Mouse (Mus musculus): ENCODE measurements around the gene Cd164l2.

Gene Cd164l2

GRCm38 (mm10) chr4:133251214-133251613 lies 39.3 kb downstream of the Cd164l2 start:
- in situ Hi-C loops (cut with MboI; ENCODE audit: low sequenced_read_pairs) = no loop called here

- in situ Hi-C loops (cut with MboI; ENCODE audit: low sequenced_read_pairs) = no loop called here
Measured at GRCm38 (mm10) chr4:133252089-133252488, 40.2 kb downstream of the Cd164l2 start.

- in situ Hi-C loops (cut with MboI; ENCODE audit: low sequenced_read_pairs) = no loop called here
Measured at GRCm38 (mm10) chr4:133253412-133253811, 41.5 kb downstream of the Cd164l2 start.

GRCm38 (mm10) chr4:133255392-133255791 lies 43.5 kb downstream of the Cd164l2 start:
- in situ Hi-C loops (cut with MboI; ENCODE audit: low sequenced_read_pairs) = no loop called here

- in situ Hi-C loops (cut with MboI; ENCODE audit: low sequenced_read_pairs) = no loop called here
Measured at GRCm38 (mm10) chr4:133256820-133257219, 44.9 kb downstream of the Cd164l2 start.

- in situ Hi-C loops (cut with MboI; ENCODE audit: low sequenced_read_pairs) = no loop called here
Measured at GRCm38 (mm10) chr4:133257230-133257629, 45.3 kb downstream of the Cd164l2 start.

- in situ Hi-C loops (cut with MboI; ENCODE audit: low sequenced_read_pairs) = no loop called here
Measured at GRCm38 (mm10) chr4:133257798-133258408, 46.0 kb downstream of the Cd164l2 start.

- in situ Hi-C loops (cut with MboI; ENCODE audit: low sequenced_read_pairs) = no loop called here
Measured at GRCm38 (mm10) chr4:133261641-133262374, 49.9 kb downstream of the Cd164l2 start.

- in situ Hi-C loops (cut with MboI; ENCODE audit: low sequenced_read_pairs) = no loop called here
Measured at GRCm38 (mm10) chr4:133262375-133262765, 50.4 kb downstream of the Cd164l2 start.

GRCm38 (mm10) chr4:133262882-133263281 lies 51.0 kb downstream of the Cd164l2 start, which contains the start of gene Sytl1:
Sytl1 (minus strand) TSS chr4:133263113.
- in situ Hi-C loops (cut with MboI; ENCODE audit: low sequenced_read_pairs) = no loop called here

- in situ Hi-C loops (cut with MboI; ENCODE audit: low sequenced_read_pairs) = no loop called here
Measured at GRCm38 (mm10) chr4:133263756-133264155, 51.8 kb downstream of the Cd164l2 start.

GRCm38 (mm10) chr4:133264559-133264958 lies 52.6 kb downstream of the Cd164l2 start:
- in situ Hi-C loops (cut with MboI; ENCODE audit: low sequenced_read_pairs) = no loop called here

GRCm38 (mm10) chr4:133265297-133265696 lies 53.4 kb downstream of the Cd164l2 start:
- in situ Hi-C loops (cut with MboI; ENCODE audit: low sequenced_read_pairs) = no loop called here

GRCm38 (mm10) chr4:133265759-133266158 lies 53.8 kb downstream of the Cd164l2 start:
- in situ Hi-C loops (cut with MboI; ENCODE audit: low sequenced_read_pairs) = no loop called here

- in situ Hi-C loops (cut with MboI; ENCODE audit: low sequenced_read_pairs) = no loop called here
Measured at GRCm38 (mm10) chr4:133266248-133266880, 54.4 kb downstream of the Cd164l2 start.

- in situ Hi-C loops (cut with MboI; ENCODE audit: low sequenced_read_pairs) = no loop called here
Measured at GRCm38 (mm10) chr4:133268931-133269330, 57.0 kb downstream of the Cd164l2 start.

GRCm38 (mm10) chr4:133269596-133269995 lies 57.7 kb downstream of the Cd164l2 start:
- in situ Hi-C loops (cut with MboI; ENCODE audit: low sequenced_read_pairs) = no loop called here

- in situ Hi-C loops (cut with MboI; ENCODE audit: low sequenced_read_pairs) = no loop called here
Measured at GRCm38 (mm10) chr4:133270929-133271328, 59.0 kb downstream of the Cd164l2 start.
